ENCODE assay signal across 8 mouse cellular contexts in the genomic region with DNA sequence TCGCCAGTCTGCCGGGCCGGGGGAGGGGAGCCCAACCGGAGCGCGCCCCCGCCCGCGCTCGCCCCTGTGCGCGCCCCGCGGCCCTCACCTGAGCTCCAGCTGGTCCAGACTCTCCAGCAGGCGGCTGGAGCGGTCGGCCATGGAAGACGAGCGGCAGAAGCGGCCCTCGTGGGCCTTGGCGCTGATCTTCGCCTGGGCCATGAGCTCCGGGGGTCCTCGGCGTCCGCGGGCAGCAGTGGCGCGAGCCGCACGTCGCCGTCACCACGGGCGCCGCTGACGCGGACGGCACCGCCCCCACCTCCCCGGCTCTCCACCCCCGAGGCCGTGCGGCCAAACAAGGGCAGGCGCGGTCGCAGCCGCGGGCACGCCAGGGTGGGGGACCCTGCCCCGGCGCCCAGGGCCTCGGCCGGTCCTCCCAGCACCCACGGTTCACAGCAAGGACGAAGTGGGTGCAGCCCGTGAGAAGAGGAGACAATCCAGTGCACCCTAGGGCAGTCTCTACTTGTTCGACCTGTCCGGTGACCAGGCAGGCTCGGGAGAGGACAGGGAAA. TPM values are rescaled to one million over a fixed set of nuclear protein-coding genes. Genes with fewer than 3 reads are reported as not detected.
A peak's percentile ranks its signal among the peaks of the same experiment; 100 is the strongest.
DNase-seq lines count a peak whose midpoint lies in the region; ATAC-seq lines count a peak whose summit lies in the region.

A gene (minus strand): TSS at position 305 of the 551 bp plus-strand sequence.

- peaks cover 12% of the 10 kb centered on the region; the same call in 1 of the 2 replicates for H3K4me1 ChIP-seq in hindbrain, embryonic 14.5 days (replicated peaks; ENCODE audit: control insufficient read depth, insufficient read depth, low read length)

- H3K9me3 ChIP-seq in hindbrain, embryonic 14.5 days (ENCODE audit: control insufficient read depth, low read length): no peaks in the 10 kb centered on the region

- peaks cover 20% of the 10 kb centered on the region for H3K36me3 ChIP-seq in hindbrain, embryonic 14.5 days (replicated peaks; ENCODE audit: control insufficient read depth, insufficient read depth)

- intact Hi-C loops in left cerebral cortex, postnatal 25 days (cut with DNase I): loop anchor here (5.0 to 10.0 kb wide), 2 partner anchors 125 to 207 kb away; no protein-coding TSS in a partner anchor

- H3K27ac ChIP-seq in hindbrain, embryonic 14.5 days: peak within 1 kb of the TSS; percentile 51; the same call in 1 of the 2 replicates

- under 1% methylated on average over 52 of the region's 61 CpGs for WGBS in hindbrain, embryonic 14.5 days

- H3K27me3 ChIP-seq in hindbrain, embryonic 14.5 days (ENCODE audit: control insufficient read depth, insufficient read depth, low read length): peaks cover 4% of the 10 kb centered on the region; the same call in 1 of the 2 replicates

- H3K9ac ChIP-seq in hindbrain, embryonic 14.5 days: peak within 1 kb of the TSS; percentile 77

- ATAC-seq in hindbrain, embryonic 14.5 days (ENCODE audit: low FRiP score): peak; percentile 89
- ATAC-seq in megakaryocyte-erythroid progenitor cell, adult 5-6 weeks (replicated peaks; ENCODE audit: low FRiP score, low TSS enrichment, poor library complexity, severe bottlenecking): peak; percentile 34

- peak within 1 kb of the TSS; percentile 98 for H3K4me2 ChIP-seq in hindbrain, embryonic 14.5 days (replicated peaks)

- peak; percentile 35 for DNase-seq in T-cell, adult 2 months (ENCODE audit: low spot score)
- DNase-seq in cerebellum, postnatal 14 days: peak; percentile 62 to 76
- DNase-seq in gastrocnemius, adult 18-20 months (ENCODE audit: low spot score): peak; percentile 48
- peak; percentile 45 for DNase-seq in hindbrain, embryonic 14.5 days (ENCODE audit: low spot score)
- peak; percentile 38 to 42 for DNase-seq in left cerebral cortex, postnatal 25 days (ENCODE audit: low spot score in 2 of 2)
- peak; percentile 61 for DNase-seq in right cerebral cortex, postnatal 4 days
- peak; percentile 83 for DNase-seq in yolk sac, embryonic 10.5 days (ENCODE audit: low spot score)

- peak within 1 kb of the TSS; percentile 73 for H3K4me3 ChIP-seq in hindbrain, embryonic 14.5 days (replicated peaks; ENCODE audit: low read length)

RNA-seq across cellular contexts. Expression of the gene that starts here (rescaled TPM):
- total RNA-seq in gastrocnemius, adult 18-20 months (2021): 10 to 100 TPM; 16.4 to 17.3 TPM
- 22.6 and 25.5 TPM in 2 replicates for polyA plus RNA-seq in hindbrain, embryonic 14.5 days (2014; fragmentation: Nextera tagmentation; extraction: Ambion mirVana)
- total RNA-seq in left cerebral cortex, postnatal 25 days (2021): 10 to 100 TPM; 12.5 to 14.1 TPM
- total RNA-seq in megakaryocyte-erythroid progenitor cell, adult 5-6 weeks (2014; fragmentation: Nextera tagmentation): 66.0 and 89.5 TPM in 2 replicates
- total RNA-seq in megakaryocyte-erythroid progenitor cell, adult 5-6 weeks (2017): 64.8 and 76.6 TPM in 2 replicates

Comparison
In these comparisons a context has a peak if more than half of its experiments do, and no peak if none do; other contexts are left out.
1. Peak in every context shown above with its lines: DNase-seq, ATAC-seq, H3K4me3 ChIP-seq and H3K27ac ChIP-seq.